Mouse (Mus musculus) adrenal gland, postnatal 0 days (tissue): ENCODE results near the gene Olfr732. TPM values are rescaled to one million over a fixed set of nuclear protein-coding genes. Genes with fewer than 3 reads are reported as not detected.

Experiments
- polyA plus RNA-seq: library from polyadenylated mRNA; unstranded; fragments of >200 nt; fragmentation: Nextera tagmentation; extraction: Ambion mirVana; gene quantifications from 2 replicates; pipeline ENCODE4 v1.2.1, GENCODE M21; 2015

Gene Olfr732
- polyA plus RNA-seq: not detected in 2 replicates

GRCm38 (mm10) chr14:50284106-50284505 is at the start of gene Olfr732:
Olfr732 (minus strand) TSS chr14:50284206.

GRCm38 (mm10) chr14:50326661-50327060 is 42.7 kb upstream of the Olfr732 start, which contains the start of gene Olfr734:
Olfr734 (minus strand) TSS chr14:50326761.

GRCm38 (mm10) chr14:50301422-50301821 is 17.4 kb upstream of the Olfr732 start, which contains the start of gene Olfr733:
Olfr733 (minus strand) TSS chr14:50301522.

GRCm38 (mm10) chr14:50241766-50242165 is 42.2 kb downstream of the Olfr732 start, which contains the start of gene Olfr731:
Olfr731 (minus strand) TSS chr14:50241866.

Other genes starting within 250 kb of the Olfr732 start
- not detected in 2 replicates for gene Olfr725, start 243.8 kb downstream of the Olfr732 start, polyA plus RNA-seq
- gene Olfr726, start 193.3 kb downstream of the Olfr732 start, polyA plus RNA-seq: not detected in 2 replicates
- not detected in 2 replicates for gene Olfr727, start 161.0 kb downstream of the Olfr732 start, polyA plus RNA-seq
- gene Olfr728, start 141.5 kb downstream of the Olfr732 start, polyA plus RNA-seq: not detected in 2 replicates
- not detected in 2 replicates for gene Olfr729, start 131.3 kb downstream of the Olfr732 start, polyA plus RNA-seq
- gene Olfr730, start 96.0 kb downstream of the Olfr732 start, polyA plus RNA-seq: not detected in 2 replicates
- gene Olfr731, start 42.3 kb downstream of the Olfr732 start, polyA plus RNA-seq: not detected in 2 replicates
- gene Olfr733, start 17.3 kb upstream of the Olfr732 start, polyA plus RNA-seq: not detected in 2 replicates
- not detected in 2 replicates for gene Olfr734, start 42.6 kb upstream of the Olfr732 start, polyA plus RNA-seq
- gene Olfr735, start 64.7 kb upstream of the Olfr732 start, polyA plus RNA-seq: not detected in 2 replicates
- gene Tlr11, start 73.7 kb upstream of the Olfr732 start, polyA plus RNA-seq: not detected in 2 replicates
- not detected in 2 replicates for gene Olfr736, start 97.0 kb upstream of the Olfr732 start, polyA plus RNA-seq
- gene Olfr738, start 123.4 kb upstream of the Olfr732 start, polyA plus RNA-seq: not detected in 2 replicates
- gene Olfr739, start 134.4 kb upstream of the Olfr732 start, polyA plus RNA-seq: not detected in 2 replicates
- gene Olfr740, start 161.3 kb upstream of the Olfr732 start, polyA plus RNA-seq: not detected in 2 replicates
- not detected in 2 replicates for gene Olfr741, start 188.5 kb upstream of the Olfr732 start, polyA plus RNA-seq
- gene Olfr742, start 219.4 kb upstream of the Olfr732 start, polyA plus RNA-seq: not detected in 2 replicates
- not detected in 2 replicates for gene Olfr743, start 237.6 kb upstream of the Olfr732 start, polyA plus RNA-seq